Mouse (Mus musculus) spleen, postnatal 4 days (tissue): Measurements from ENCODE around the gene Zbtb17.

Experiments used
- DNase-seq, 2 experiments: peaks; one replicate each; pipeline ENCODE4 v3.0.0; 2022; ENCODE audit warnings: low spot score in 2 of 2

Gene Zbtb17

DNA sequence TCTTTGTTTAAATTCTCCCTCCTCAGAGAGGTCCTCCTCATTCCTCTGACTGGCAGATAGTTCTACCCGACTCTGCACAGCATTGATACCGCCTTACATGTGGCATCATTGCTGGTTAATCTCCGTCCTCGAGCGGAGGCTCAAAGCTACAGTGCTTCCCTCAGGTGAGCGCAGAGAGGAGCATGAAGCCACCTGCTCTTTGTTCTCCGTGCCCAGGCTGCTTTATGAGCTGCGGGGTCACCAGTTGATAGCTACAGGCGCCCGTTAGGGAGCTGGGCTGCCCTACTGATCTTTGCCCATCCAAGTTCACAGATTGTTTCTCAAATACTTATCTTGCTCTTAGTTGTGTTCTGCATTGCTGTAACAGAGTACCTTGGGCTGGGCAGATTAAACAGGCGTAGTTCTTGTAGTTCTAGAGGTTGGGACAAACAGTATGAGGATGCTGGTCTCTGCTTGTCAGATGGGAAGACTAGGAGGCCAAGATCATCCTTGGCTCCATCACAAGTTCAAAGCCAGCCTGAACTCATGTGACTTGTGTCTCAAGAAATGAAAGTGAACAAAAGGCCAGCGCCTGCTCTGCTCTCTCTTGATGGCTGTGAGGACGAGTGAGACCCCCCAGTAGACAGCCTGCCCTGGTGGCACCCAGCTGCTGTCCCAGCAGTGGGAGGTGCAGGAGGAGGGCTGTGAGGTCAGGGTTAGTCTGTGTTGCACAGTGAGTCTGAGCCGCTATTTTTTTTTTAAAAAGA lies 11.9 kb downstream of the Zbtb17 start:
- DNase-seq: peak in 1 of 2 experiments; percentile 53

DNA sequence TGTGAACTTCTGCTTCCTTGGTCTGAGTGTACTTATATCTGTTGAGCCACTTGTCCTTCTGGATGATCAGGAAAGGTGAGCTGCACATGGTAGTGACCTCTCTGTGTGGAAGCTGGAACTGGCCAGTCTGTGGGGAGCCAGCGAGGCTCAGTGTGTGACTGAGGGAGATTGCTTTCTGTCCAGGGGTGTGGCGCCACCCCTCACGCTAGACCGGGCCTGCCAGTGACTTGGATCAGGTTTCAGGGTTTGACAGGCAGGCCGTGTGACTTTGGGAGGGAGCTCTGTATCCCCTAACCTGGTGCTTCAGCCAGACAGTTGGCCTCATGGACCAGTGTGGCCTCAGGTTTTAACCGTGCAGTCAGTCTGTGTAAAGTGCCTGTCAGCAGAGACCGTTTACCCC lies 13.8 kb downstream of the Zbtb17 start:
- peak in 1 of 2 experiments; percentile 57 for DNase-seq

DNA sequence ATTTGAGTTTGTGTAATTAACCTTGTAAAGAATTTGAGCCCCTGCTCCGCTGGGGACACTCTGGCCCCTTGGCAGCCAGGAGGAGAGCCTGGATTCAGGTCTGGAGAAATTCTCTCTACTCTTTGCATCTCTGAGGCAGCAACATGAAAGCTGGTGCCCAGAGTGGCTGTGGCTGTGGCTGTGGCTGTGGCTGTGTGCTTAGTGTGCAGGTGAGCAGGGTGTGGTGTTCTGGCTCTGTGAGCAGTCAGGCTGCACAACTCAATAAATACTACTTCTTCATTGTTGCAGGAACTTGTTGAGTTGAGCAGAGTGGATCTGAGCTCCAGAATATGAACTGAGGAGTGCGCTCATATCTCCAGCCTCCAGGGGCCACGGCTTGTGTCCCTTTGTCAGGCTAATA lies 14.4 kb downstream of the Zbtb17 start:
- DNase-seq: peak in 1 of 2 experiments; percentile 54

DNA sequence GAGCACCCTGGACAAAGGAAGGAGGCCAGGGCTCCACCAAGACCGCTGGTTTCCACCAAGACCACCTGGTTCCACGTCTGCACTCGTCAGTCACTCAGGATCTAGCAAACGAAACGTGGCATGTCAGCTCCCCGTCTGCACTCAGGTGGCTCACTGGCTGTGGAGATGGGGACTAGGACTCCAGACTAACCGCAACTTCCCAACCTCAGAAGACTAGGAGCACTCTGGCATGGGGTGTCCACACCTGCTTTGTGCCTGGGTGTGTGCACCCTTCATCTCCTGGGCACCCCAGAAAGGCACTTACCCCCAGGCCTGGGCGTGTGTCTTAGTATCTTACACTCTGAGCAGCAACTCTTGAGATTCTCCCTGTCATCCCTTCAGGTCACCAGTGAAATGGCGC lies 15.3 kb downstream of the Zbtb17 start:
- peak in 1 of 2 experiments; percentile 53 for DNase-seq

DNA sequence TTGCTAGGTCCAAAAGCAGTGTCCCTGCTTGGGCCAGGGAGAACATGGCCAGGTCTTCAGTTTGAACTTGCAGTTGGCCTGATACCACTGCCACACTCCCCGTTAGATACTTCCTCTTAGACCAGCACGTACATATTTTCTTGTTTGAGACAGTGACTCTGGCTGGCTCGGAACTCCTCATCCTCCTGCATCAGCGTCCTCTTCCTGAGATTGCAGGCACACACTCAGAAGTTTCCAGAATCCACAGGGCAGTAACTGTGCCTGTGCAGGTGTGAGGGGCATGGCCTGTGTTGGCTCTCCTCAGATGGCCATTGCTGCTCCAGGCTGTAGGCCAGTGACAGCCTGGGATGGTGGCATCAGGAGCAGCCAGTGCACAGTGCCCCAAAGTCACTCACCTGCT lies 16.0 kb downstream of the Zbtb17 start:
- DNase-seq: peak in 1 of 2 experiments; percentile 58

DNA sequence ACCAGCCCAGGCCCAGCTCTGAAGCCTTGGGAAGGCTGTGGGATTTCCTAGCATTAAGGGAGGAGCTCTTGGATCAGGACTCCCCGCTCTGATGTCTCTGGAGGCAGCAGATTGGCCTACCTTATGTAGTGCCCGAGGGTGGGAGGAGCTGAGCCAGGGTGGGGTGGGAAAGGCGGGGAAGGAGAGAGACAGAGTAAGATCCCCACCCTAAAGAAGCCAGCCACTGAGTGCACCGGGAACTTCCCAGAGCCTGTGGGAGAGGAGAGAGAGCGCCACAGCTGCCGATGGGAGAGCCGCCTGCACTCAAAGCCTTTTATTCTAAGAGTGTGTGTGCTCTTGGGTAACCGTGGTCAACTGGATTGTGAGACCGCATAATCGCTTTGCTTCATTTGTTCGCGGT lies 16.6 kb downstream of the Zbtb17 start:
- DNase-seq: peak in 1 of 2 experiments; percentile 43

DNA sequence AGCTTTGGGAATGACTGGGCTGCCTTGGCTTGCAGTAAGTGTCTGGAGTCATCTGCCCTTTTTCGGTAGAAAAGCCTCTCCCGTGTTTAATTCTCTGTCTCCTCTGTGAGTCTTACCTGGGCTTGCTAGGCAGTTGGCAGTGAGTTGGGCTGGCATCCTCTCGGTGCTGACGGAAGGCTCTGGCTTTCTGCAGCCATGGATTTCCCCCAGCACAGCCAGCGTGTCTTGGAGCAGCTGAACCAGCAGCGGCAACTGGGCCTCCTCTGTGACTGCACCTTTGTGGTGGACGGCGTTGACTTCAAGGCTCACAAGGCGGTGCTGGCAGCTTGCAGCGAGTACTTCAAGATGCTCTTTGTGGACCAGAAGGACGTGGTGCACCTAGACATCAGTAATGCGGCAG lies 17.1 kb downstream of the Zbtb17 start:
- DNase-seq: no peak

DNA sequence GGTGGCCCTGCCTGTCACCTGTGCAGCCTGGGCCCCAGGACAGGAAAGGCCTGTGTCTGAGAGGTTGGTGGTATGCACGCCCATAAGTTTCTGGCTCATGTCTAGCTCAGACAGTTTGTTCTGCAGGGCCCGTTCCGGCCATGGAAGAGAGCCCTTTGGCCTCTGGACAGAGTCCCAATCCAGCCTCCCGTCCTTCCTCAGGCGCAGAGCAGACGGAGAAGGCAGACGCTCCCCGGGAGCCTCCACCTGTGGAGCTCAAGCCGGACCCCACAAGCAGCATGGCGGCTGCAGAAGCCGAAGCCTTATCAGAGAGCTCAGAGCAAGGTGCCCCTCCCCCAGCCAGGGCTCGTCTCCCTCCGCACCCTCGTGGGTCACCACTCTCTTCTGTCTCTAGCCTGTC lies 19.0 kb downstream of the Zbtb17 start:
- peak in 1 of 2 experiments; percentile 53 for DNase-seq

DNA sequence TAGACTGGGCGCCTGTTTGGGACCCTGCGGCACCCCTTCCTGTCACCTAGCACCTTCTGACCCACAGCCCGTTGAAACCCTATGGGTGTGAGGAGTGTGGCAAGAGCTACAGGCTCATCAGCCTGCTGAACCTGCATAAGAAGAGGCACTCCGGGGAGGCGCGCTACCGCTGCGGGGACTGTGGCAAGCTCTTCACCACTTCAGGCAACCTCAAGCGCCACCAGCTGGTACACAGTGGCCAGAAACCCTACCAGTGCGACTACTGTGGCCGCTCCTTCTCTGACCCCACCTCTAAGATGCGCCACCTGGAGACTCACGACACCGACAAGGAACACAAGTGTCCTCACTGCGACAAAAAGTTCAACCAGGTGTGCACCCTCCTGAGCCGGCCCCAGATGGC lies 20.3 kb downstream of the Zbtb17 start:
- no peak for DNase-seq

DNA sequence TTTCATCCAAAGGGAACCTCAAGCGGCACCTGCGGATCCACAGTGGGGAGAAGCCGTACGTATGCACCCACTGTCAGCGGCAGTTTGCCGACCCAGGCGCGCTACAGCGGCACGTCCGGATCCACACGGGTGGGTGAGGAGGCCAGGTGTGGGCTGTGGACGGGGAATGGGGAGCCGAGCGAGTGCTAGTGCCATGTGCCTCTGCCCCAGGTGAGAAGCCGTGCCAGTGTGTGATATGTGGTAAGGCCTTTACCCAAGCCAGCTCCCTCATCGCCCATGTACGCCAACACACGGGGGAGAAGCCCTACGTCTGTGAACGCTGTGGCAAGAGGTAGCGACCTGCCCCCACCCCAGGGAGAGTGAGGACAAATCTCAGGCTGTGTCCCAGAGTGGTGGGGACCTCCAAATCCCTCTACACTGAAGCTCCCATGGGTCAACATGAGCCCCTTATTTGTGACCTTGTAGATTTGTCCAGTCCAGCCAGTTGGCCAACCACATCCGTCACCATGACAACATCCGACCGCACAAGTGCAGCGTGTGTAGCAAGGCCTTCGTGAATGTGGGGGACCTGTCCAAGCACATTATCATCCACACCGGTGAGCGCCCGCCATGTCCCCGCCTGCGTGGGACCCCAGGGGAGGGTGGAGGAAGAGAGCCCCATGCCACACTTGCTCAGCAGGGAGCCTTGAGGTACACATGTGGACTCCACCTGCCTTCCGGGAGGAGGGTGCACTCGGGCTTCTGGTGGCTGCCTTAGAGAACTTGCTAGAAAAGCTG lies 21.2 kb downstream of the Zbtb17 start:
- DNase-seq: peak in 1 of 2 experiments; percentile 63

DNA sequence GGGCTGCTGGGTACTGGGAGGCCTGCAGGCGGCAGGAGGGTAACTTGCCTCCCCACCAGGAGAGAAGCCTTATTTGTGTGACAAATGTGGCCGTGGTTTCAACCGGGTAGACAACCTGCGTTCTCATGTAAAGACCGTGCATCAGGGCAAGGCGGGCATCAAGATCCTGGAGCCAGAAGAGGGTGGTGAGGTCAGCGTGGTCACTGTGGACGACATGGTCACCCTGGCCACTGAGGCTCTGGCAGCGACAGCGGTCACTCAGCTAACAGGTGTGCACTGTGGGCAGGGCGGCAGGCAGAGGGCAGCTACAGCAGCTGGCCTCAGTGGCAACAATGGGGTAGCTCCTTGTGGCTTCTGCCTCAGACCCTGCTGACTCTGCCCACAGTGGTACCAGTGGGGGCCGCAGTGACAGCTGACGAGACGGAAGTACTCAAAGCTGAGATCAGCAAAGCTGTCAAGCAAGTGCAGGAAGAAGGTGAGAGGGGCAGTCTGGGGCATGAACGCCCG lies 21.9 kb downstream of the Zbtb17 start:
- peak in 1 of 2 experiments; percentile 61 for DNase-seq

DNA sequence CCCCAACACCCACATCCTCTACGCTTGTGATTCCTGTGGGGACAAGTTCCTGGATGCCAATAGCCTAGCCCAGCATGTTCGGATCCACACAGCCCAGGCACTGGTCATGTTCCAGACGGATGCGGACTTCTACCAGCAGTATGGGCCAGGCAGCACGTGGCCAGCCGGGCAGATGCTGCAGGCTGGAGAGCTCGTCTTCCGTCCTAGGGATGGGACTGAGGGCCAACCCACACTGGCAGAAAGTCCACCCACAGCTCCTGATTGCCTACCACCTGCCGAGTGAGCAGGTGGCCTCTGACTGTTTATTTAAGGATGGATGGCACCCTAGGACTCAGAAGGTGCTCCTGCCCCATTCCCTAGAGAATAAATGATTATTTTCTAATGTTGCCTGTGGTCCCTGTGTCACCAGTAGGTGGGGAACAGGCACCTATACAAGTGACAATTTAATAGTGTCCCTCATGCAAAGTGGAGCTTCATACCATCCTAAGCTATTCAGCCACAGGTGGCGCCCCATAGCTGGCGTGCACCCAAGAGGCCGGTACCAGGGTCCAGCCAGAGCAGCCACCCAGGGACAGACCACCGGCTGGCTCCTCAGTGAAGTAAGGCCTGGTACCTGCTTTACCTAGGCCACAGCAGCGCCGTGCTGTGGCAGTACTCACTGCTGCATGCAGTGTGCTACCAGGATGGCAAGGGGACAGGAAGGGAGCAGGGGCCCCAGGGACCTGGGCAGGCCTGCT lies 22.6 kb downstream of the Zbtb17 start:
- no peak for DNase-seq

DNA sequence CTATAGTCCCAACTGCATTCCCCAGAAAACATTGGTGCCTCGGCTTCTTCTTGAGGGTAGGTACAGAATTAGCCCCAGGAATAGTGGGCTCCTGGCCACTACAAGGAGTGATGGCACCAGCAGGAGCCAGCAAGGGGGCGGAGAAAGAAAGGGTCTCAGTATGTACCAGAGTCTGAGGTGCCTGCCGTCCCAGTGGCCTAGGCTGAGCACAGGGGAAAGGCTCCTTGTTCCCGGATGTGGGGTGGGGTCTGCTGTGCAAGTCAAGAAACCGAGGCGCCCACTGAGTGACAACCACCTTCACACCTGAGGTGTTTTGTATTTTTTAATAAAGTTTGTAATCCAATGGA lies 23.1 kb downstream of the Zbtb17 start:
- DNase-seq: no peak

DNA sequence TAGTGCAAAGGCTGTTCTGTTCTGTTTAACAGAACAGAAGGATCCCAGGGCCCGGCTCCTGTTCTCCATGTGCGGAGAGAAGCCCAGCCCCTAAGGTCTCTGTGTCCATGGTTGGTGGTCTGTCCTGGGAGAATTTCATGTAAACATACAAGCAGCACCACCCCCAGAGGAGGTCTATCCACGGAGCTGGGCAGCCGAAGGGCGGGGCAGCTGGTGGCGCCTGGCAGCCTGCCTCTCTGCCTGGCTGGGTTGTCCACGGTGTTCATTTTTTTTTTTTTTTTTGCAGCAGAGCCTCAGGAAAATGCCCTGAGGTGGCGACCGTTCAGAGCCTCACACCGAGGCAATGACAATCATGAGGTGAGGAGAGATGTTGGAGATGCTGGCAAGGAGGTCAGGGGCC lies 24.1 kb downstream of the Zbtb17 start:
- DNase-seq: no peak

DNA sequence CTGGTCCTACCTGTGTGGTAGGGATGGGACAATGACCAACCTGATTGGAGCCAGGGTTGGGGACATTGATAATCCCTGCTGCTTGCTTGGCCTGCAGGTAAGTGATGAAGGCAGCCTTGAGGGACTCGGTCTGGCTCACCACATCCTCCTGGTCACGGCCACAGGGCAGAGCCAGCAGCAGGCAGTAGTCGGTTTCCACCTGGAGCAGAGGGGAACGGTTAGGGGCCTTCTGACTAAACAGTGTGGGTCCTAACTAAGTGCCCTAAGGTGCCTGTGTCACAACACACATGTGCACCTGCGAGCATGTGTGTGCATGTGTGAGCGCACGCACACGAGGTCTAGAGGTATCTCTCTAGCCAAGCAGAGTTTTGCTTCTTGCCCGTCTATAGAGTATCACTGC lies 24.9 kb downstream of the Zbtb17 start:
- no peak for DNase-seq

DNA sequence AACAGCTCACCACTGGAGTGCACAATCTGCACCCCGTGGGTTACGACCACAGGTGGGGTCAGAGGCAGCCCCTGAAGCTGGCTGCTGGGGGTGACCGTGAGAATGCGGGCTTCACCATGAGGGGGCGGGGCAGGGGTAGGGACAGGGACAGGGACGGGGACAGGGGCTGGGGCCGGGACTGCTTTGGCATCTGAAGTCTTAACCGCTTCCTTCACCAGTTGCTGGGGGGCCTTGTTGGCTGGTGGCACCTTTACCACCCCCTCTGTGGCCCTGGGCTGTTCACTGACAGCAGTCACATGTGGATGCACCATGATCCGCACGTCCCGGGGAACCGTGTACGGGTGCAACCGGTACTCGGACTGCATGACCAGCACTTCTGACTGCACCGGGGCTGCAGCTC lies 27.0 kb downstream of the Zbtb17 start:
- DNase-seq: no peak

DNA sequence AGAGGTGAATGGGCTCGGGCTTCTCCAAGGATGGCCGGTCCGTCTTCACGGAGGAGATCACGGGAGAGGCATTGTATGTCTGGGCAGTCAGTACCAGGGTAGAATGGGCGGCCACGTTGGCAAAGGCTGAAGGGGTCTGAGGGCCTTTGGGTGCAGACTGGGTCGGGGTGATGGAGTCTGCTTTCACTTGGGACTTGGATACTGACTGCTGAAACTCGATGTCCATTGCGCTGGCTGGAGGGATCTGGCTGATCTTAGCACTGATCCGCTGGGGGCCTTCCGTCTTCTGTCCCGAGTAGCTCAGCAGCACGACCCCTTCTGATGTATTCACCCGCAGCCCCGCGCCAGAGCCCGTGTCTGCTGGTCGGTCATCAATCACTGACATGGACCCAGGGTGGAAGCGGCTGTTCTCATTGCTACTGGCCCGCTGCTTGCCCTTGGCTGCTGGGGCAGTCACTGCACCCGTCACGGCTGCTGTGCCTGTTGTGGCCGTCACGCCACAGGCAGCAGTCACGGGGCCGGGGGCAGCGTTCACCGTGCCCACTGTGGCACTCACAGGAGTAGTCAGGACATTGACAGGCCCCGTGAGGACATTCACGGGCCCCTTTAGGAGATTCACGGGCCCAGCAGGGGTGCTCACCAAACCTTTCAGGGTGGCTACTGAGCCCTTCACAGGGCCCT lies 28.3 kb downstream of the Zbtb17 start:
- no peak for DNase-seq

DNA sequence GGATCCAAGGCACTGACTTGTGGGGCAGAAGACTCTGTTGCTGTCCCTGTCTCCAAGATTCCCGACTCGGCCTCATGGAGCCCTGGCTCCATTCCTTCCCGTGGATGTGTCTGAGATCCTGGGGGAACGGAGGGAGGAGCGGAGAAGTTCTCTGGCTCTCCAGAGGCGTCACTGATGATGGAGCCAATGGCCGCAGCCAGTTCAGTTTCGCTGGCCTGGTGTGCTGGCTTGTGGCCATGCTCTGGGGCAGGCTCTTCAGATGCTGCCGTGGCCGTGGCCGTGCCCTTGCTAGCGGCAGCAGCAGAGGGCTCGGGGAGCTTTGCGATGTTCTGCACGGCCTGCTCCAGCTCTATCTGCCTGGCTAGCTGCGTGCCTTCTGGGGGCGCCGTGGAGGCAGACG lies 30.0 kb downstream of the Zbtb17 start:
- DNase-seq: no peak

DNA sequence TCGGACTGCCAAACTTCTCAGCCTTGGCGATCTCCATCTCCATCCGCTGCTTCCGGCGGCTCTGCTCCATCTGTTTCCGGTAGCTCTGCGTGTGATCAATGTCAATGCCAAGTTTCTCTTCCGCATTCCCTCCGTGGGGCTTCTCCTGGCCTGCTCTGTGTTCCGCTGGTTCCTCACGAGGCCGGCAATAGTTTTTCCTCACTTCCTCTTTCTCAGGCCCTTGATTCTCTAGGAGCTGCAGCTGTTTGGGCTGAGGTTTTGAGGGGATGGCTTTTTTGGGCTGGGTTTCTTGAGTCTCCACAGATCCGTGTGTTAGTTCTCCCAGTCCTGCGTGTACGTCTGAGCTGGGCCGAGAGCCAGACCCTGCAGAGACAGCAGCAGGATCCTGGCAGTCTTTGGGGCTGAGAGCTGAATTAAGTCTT lies 33.2 kb downstream of the Zbtb17 start:
- DNase-seq: peak in 1 of 2 experiments; percentile 54

DNA sequence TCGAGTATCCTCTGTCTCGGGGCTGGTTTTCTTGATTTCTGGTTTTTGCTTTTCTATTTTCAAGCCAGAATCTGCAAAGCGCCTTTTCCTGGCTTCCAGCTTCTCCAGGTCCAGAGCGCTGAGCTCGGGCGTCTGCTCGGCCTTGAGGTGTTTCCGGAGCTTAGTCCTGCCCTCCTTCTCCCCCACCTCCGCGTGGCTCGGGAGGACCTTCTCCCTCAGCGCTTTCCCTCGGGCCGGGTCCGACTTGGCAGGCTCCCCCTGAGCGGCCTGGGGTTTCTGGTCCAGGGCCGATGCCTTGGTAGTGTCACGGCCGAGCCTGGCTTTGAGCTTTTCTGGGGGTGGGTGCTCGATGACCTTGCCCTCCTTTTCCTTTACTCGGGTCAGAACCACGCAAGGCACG lies 33.8 kb downstream of the Zbtb17 start:
- no peak for DNase-seq

DNA sequence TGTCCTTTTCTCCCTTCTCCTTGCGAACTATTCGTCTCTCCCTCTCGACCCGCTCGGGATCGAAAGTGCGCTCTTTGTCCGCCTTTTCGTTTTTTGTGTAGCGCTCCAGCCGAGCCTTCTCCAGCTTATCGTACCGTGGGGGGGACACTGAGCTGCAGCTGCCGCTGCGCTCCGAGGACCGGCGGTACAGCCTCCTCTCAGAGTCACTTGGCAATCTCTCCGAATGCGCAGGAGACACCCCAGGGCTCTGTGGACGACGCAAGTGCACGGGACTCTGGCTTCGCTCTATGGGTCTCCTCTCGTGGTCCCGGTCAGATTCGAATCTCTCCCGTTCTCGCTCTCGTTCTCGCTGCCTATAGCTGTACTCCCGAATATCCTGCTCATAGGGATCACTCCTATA lies 34.3 kb downstream of the Zbtb17 start:
- DNase-seq: no peak

DNA sequence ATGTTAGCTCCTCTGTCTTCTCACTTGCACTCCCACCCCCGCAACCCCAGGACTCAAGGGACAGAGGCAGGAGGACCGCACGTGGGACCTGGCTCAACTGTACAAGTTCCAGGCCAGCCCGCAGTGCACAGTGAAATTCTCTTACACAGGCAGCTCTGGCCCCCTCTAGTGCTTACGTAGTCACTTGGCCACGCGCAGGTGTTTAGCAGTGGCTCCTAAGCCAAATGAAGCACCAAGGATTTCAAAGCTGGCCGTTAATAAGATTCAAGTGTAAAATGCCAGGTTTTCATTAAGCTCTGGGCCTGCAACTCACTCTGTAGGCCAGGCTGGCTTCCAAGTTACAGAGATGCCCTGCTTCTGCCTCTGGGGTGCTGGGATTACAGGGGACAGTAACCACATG lies 35.0 kb downstream of the Zbtb17 start:
- no peak for DNase-seq
